Mouse (Mus musculus) left cerebral cortex, postnatal 25 days (tissue): ENCODE data around the gene Plk5. TPM values are rescaled to one million over a fixed set of nuclear protein-coding genes. Genes with fewer than 3 reads are reported as not detected.
"Not testable (repeated sequence)": the region's sequence is repeated elsewhere in the genome, so short reads cannot be mapped to it uniquely, and the experiment has no call there.

Experiments
- DNase-seq, 2 experiments: peaks; one replicate each; pipeline ENCODE4 v3.0.0; 2022; ENCODE audit warnings: low spot score in 2 of 2, mixed read lengths in 1 of 2
- intact Hi-C: fragments of 180-260 bp; cut with DNase I; formaldehyde crosslinking; loops from one replicate; pipeline ENCODE4 v1.15.1; 2025
- total RNA-seq, 2 experiments: library from RNA; stranded (reverse); gene quantifications; 2 replicates each; pipeline ENCODE4 v1.2.3; 2021

The Plk5 gene
- total RNA-seq, 2 experiments from 2014 or later = 22.6 to 24.9 TPM

- intact Hi-C loops = no loop called here
These were observed 26.2 kb upstream of the Plk5 start for GRCm38 (mm10) chr10:80330084-80330483.

DNA sequence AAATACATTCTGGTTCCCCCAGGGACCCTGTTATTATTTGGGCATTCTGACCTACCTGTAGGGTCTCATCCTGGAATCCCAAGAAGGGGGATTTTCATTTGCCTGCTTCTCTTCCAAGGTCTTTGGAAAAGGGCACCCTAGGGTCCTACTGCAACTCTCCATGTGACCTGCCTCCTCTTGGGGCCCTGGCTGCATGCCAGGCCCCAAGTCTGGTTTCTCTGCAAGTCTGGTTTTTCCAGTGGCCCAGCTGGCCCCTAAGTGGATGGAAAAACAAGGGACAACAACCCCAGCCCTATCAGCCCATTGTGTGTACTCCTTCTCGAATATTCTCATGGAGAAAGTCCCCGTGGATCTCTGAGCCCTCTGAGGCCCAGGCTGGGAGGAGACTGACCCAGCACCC is 25.4 kb upstream of the Plk5 start:
- intact Hi-C loops = no loop called here
- DNase-seq = no peak

More at GRCm38 (mm10) chr10:80330084-80330483, 26.2 kb upstream of the Plk5 start:
- no peak for DNase-seq

DNA sequence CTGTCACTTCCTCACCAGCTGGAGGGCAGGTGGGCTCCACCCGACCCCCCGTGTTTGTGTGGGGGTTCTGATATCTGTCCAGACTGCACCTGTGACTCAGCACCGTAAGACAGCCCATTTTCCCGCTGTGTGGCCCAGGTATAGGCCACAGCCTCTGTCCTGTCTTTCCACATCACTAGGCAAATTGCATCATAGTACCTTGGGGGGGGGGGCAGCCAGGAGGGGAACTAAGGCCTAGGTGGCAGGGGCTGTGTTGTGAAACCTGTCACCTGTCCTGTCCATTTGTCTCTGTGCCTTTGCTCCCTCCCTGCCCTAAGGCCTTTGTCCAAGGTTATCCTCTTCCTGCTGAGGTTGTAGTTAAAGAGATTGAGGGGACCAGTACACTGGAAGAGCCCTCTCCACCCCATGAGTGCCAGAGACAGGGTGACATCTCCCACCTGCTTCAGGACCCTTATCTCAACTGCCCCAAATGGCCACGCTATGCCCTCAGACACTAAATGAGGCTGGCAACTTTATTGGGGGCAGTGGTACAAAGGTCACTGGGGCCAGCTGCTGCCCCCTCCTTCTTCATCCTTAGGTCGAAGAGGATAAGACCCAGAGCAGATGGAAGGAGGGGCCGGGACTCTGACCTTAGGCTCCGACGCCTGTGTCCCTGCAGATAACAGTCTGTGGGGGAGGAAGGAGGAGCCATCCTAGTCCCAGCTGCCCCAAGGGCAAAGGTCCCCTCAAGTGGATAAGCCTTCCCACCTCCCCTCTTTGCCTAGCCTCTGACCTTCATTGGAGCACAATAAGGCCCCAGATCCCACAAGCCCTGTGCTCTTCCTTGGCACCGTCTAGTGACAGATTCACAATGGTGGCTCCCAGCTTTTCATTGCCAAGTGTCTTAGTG is 24.4 kb upstream of the Plk5 start:
- no peak for DNase-seq
- intact Hi-C loops = no loop called here

DNA sequence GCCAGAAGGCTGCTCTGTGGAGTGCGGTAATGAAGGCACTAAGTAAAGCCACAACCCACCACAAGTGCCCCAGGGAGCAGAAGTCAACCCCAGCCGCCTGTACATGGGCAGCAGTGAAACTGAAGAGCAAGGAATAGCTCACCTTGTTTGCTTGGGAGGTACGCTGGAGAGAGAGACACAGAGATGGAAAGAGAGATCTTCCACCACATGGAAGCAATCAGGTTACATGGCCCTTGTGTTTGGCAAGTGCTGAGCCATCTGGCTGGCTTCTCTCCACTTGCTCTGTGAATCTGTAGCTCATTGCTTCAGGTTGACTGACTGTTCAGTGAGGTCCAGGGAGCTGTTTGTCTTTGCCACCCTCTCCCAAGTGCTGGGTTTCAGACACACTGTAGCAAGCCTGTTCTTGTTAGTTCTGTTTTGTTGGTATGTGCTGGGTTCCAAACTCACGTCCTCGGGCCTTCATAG is 23.7 kb upstream of the Plk5 start:
- intact Hi-C loops = no loop called here
- DNase-seq = no peak

GRCm38 (mm10) chr10:80336263-80336662 is 20.0 kb upstream of the Plk5 start:
- intact Hi-C loops = no loop called here
- no peak for DNase-seq

DNA sequence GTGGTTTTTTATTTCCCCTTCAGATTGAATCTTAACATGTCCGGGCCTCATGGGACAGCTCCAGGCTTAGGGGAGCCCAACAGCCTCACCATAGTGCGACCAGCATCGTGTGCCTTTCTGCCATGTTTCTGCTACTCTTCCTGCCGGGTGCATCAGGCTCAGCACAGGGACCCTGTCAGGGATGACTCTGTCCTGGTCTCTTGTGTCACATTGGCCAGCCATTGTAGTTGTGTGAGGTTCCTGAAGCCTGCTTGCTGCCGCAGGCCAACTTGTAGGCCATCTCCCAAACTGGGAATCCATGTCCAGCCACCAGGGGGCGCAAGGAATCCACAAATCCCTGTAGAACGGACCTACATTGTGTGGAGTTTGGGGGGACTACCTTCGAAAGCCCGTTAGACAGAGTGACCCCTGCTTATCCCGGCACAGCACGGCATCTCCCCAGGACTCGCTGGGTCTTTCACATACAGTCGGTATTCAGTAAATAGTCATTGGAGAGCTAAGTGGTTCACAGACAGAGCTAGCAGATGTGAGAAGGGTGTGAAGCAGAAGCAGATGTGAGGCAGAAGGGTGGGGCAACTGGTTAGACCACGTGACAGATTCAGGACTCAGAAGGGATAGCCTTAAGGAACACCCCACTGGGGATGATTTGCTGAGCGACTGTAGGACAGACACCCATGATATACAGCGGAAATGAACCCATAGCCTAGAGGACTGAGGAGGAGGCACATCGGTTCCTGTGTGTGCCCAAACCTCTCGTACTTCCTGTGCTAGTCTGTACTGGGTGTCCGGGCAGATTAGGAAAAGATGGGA is 16.1 kb upstream of the Plk5 start:
- intact Hi-C loops = loop anchor here (1.0 kb wide), 1 partner anchor 34 kb away; no protein-coding TSS in a partner anchor
- DNase-seq = peak; percentile 81 to 85

- intact Hi-C loops = no loop called here
- no peak for DNase-seq
These were observed 15.2 kb upstream of the Plk5 start for GRCm38 (mm10) chr10:80341026-80341425.

GRCm38 (mm10) chr10:80341491-80342304 is 14.6 kb upstream of the Plk5 start:
- no peak for DNase-seq
- intact Hi-C loops = no loop called here

- no peak for DNase-seq
- intact Hi-C loops = no loop called here
These were observed 13.9 kb upstream of the Plk5 start for GRCm38 (mm10) chr10:80342305-80342748.

GRCm38 (mm10) chr10:80342749-80343424 is 13.4 kb upstream of the Plk5 start:
- peak in 1 of 2 experiments; percentile 54 for DNase-seq
- intact Hi-C loops = no loop called here

DNA sequence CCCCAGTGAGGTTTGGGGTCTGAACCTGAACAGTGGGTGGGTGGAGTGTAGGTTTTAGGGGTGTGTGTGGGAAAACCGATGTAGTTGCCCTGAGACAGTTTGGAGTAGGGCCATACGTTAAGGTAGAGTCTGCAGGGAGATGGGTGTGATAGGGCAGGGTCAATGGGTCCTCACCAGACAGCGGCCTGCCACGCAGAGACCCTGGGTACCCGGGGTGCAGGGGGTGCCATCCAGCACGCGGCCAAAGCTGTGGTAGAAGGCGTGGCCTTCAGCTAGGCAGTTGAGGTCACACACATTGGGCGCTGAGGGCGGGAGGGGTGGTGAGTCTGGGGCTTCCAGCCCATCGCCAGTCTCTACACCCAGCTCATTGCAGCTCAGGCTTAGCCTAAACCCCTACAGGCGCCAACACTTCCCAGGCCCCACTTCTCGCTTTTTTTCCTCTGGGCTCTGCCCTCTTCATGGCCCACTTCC is 12.8 kb upstream of the Plk5 start:
- intact Hi-C loops = no loop called here
- no peak for DNase-seq

GRCm38 (mm10) chr10:80344131-80344661 is 12.1 kb upstream of the Plk5 start:
- peak in 1 of 2 experiments; percentile 46 for DNase-seq
- intact Hi-C loops = no loop called here

DNA sequence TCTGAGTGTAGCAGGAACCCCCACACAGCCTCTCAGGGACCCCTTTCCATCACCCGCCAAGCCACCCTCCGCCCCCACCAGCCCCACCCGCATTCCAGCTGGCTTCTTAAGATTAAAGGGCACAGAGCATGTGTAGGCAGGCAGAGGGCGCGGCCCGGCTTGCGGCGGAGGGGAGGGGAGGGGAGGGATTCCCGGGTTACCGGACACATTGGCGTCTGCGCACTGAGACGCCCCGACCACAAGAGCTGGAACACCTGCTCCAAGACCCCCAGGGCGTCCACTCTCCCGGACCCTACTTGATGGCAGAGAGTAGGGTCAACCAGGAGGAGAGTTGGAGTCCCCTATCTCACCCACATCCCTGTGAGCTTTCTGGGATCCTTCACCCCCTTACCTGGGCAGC is 11.1 kb upstream of the Plk5 start:
- intact Hi-C loops = no loop called here

DNA sequence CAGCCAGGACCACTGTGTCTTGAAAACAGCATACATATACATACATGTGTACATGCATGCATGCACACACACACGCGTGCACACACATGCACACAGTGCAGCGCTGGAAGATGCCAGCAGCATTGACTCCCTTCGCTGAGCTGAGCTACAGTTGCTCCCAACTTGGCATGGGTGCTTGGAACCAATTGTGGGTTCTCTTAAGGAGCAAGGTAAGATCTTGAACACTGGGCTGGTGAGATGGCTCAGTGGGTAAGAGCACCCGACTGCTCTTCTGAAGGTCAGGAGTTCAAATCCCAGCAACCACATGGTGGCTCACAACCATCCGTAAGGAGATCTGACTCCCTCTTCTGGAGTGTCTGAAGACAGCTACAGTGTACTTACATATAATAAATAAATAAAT is 10.3 kb upstream of the Plk5 start:
- DNase-seq, intact Hi-C loops: not testable (repeated sequence)

More for the DNA sequence above, 11.1 kb upstream of the Plk5 start:
- DNase-seq = no peak

GRCm38 (mm10) chr10:80347514-80347967 is 8.7 kb upstream of the Plk5 start:
- intact Hi-C loops = no loop called here
- DNase-seq = no peak

GRCm38 (mm10) chr10:80348244-80348781 is 7.9 kb upstream of the Plk5 start, which contains the start of gene Adamtsl5:
Adamtsl5 (minus strand) TSS chr10:80348412.
- no peak for DNase-seq
- intact Hi-C loops = loop anchor here (2.0 kb wide), 1 partner anchor 54 kb away; the partner anchor contains the start of gene Apc2

DNA sequence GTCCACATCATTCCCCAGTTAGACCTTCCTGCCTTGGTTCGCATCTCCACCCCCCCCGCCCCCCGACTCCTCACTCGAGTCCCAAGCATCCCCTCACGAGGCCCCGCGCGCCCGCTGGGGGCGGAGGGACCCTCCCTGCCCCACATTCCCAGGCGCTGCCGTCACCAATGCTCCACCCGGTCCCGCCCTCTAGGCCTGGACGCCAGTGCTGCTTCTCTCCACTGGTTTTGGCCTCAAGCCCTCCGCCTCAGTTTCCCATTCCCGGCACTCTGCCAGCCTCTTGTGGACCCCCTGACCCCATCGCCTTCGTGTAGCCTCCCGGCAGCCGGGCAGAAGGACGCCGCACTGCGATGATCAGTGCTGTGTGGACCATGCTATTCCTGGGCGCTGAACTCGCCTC is 7.3 kb upstream of the Plk5 start:
- no peak for DNase-seq

DNA sequence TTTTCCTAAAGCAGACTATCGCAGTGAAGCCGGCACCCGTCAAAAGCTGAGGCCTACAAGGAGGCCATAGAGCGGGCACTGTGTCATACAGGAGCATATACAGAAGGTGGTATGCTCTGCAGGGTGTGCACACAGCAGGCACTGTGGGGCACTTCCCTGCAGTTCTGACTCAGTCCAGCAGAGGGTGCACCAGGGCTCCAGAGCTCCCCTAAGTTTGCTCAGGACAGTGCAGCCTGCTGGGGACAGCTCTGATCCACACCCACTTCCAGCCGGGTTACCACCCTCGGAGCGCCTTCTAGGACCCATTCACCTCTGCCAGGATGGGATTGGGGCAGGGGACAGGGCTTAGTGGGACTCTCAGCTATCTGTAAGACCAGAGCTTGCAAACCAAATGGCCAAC is 6.0 kb upstream of the Plk5 start:
- DNase-seq = peak; percentile 78 to 82
- intact Hi-C loops = loop anchor here (2.0 kb wide), 1 partner anchor 25 kb away; no protein-coding TSS in a partner anchor

More for the DNA sequence above, 7.3 kb upstream of the Plk5 start:
- intact Hi-C loops = loop anchor here (2.0 kb wide), 1 partner anchor 54 kb away; the partner anchor contains the start of gene Apc2
